Mouse (Mus musculus) heart, postnatal 36 days (tissue): Measurements from ENCODE around the gene Dzip1l. TPM values are rescaled to one million over a fixed set of nuclear protein-coding genes. Genes with fewer than 3 reads are reported as not detected.
"Not testable (repeated sequence)": the region's sequence is repeated elsewhere in the genome, so short reads cannot be mapped to it uniquely, and the experiment has no call there.

Experiments used
- DNase-seq, 2 experiments: peaks; one replicate each; pipeline ENCODE4 v3.0.0; 2021 to 2022
- intact Hi-C: fragments of 180-260 bp; cut with DNase I; formaldehyde crosslinking; loops from one replicate; pipeline ENCODE4 v1.15.1; 2025
- total RNA-seq, 2 experiments: library from RNA; stranded (reverse); gene quantifications; 2 replicates each; pipeline ENCODE4 v1.2.3; 2021

Dzip1l gene
- 1 to 10 TPM; 3.6 to 5.8 TPM for total RNA-seq

DNA sequence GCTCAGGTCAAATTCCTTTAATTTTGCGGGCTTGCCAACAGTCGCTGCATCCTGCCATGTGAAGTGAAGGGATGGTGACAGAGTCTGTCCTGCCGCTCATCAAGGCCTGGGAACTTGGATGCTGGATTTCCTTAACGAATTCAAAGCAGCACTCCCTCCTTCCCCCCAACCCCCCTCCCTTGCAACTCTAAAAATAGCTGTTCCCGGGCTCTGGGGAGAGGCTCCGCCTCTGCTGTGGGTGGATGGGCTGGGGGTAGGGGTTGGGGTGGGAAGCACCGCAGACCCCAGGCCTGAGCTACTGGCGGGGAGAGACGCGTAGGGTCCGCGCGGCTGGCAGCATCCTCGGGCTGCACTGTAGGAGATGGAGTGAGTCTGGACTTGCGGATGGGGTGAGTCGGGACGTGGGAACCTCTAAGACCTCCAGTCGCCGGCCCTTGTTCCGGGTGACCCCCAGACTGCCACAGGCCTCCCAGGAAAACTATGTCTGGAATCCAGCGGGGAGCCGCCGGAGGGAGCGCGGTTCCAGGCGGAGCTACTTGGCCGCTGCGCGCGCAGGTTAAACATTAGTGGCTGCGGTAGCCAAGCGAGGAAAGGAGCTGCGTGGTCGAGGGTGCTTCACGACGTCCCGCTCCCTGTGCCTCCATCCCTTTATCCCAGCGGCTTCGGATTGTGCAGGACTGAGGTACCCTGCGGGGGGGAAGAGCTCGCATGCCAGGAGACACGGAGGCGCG lies at the start of gene Dzip1l:
Gene Dzip1l, plus strand, starts transcription at position 216 of the 731 bp plus-strand sequence.
- intact Hi-C loops = no loop called here

DNA sequence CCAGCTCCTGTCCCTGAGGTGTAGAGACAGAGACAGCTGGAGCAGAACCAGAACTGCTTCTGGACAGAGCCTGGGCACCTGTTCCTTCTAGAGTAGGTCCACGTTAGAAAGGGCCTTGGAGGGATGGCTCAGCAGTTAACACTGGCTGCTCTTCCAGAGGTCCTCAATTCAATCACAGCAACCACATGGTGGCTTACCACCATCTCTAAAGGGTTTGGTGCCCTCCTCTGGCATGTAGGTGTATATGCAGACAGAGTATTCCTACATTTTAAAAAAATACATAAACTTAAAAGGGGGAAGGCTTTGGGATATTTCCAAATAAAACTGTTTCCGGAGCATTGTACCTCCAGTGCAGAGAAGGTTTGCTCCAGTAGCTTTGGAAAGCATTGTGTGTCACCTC lies 48.6 kb upstream of the Dzip1l start:
- DNase-seq = peak in 1 of 2 experiments; percentile 16
- intact Hi-C loops = loop anchor here (2.0 kb wide), 1 partner anchor 110 kb away; no protein-coding TSS in a partner anchor

More for the DNA sequence above, at the start of gene Dzip1l:
- peak; percentile 58 to 70 for DNase-seq

DNA sequence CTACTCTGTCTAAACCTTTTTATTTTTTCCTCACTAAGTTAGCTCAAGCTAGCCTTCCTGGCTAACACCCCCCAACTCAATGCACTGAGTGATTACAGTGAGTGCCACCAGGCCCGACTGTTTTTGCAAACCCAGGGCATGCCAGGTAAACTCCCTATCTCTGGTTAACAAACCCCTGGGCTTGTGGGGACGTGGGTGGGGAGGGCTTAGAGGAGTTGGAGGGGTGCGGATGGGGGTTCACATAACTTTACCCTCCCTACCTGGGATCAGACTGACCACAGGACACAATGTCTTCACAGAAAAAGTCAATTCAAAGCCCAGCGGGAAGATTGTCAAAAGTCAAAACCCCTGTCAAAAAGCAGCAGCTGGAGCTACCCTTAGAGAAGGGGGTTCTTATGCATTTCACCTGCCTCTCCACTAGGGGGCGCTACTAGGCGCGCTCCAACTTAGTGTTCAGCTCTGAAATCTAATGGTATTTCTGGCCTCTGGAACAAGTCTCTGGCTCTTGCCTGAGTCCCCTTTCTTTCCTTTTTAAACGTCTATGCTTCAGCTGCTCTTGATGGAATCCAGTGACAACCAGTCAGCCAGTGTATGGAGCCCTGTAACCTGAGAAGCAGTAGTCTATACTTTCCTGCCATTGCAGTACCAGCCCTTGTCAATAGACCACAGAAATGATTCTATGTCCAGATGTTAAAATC lies 41.6 kb upstream of the Dzip1l start:
- DNase-seq = peak; percentile 48 to 60
- intact Hi-C loops = loop anchor here (1.0 kb wide), 1 partner anchor 75 kb away; no protein-coding TSS in a partner anchor

DNA sequence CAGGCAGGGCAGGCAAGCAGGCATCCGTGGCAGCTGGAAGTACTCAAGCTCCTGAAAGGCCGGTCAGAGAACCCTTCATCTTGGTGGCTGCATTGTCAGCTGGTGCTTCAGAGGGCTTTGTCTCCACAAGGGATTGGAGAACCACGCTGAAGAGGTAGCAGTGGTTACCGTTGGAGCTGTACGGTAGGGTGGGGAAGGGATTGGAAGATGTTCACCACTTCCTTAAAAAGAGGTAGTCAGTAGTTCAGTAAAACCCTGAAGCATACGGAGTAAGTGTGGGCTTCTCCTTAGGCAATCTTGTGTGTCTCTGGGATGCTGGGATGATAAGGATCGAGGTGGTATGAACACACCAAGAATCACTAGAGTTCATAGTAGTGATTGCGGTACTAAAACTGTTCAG lies 38.2 kb upstream of the Dzip1l start:
- no peak for DNase-seq
- intact Hi-C loops = no loop called here

DNA sequence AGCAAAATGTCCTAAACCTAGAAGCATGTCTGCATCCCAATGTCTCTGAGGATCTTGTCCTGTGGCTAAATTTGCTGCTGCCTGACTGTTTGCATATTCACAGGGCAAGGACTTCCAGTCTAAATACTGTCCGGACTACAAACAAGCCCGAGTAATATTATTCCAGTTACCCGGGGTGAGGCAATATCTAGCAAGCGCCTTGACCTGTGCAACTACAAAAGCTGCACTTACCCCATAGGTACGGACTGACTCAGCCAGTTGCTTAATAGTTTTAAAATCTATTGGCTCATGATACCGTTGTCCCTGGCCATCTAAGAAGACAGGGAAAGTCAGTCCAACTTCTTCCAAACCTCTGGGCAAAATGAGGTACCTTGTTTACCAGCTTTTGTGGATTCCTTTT lies 30.2 kb upstream of the Dzip1l start:
- intact Hi-C loops, DNase-seq: not testable (repeated sequence)

DNA sequence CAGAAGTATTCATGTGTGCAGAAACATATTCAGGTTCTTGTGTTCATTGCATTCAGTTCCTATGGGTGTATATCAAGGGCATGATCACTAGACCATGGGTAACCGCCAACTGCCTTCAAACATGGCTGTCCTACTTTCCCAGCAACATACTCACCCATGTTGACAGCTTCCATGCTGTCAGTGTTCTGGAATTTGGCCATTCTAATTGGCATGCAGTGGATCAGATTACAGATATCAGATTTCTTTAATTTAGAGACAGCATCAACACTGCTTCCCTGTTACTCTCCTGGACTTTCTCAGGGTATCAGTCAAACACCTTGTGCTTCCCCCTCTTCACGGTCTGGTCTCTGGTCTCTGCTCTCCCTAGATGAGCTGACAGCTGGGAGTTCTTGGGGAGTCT lies 25.7 kb upstream of the Dzip1l start:
- intact Hi-C loops = no loop called here
- DNase-seq = no peak

DNA sequence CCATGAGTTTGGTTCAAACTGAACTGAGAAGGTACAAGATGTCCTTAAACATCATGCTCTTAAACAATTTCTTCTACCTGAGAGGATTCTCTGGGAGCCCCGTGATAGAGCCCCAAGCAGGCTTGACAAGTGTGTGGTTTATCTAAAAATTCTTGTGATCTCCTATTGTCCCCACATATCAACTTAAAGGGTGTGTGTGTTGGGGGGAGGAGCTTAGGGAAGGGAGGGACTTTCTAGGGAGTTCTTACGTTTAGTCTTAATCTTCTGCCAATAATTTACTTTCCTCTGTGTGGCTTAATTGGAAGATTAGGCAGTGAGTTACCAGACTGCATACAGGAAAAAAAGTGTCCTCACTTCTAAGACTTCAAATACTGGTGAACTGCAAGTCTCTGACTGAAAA lies 17.1 kb upstream of the Dzip1l start, which contains the start of gene A4gnt:
Gene A4gnt, plus strand, starts transcription at position 301 of the 400 bp plus-strand sequence.
- intact Hi-C loops = no loop called here
- no peak for DNase-seq

DNA sequence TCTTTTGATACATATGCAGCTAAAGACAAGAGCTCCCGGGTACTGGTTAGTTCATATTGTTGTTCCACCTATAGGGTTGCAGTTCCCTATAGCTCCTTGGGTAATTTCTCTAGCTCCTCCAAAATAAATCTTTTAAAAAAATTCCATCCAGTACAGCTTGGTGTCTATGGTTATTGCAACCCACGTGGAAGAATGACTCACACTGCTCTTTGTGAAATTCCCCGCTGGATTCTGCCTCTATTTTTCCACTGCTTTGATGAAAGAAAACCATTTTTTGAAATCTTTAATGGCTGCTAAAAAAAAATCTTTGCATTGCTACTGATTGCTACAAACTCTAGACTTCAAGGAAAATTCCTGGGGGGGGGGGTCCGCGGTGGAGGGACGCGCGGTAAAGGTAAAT lies 9.6 kb upstream of the Dzip1l start:
- no peak for DNase-seq
- intact Hi-C loops = no loop called here

DNA sequence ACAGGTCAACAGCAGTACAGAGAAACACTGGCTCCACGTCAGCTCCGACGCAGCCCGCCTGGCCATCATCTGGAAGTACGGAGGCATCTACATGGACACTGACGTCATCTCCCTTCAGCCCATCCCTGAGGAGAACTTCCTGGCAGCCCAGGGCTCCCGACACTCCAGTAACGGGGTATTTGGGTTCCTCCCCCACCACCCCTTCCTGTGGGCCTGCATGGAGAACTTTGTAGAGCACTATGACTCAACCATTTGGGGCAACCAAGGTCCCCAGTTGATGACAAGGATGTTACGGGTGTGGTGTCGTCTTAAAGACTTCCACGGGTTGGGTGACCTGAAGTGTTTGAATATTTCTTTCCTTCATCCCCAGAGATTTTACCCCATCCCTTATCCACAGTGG lies 9.1 kb upstream of the Dzip1l start:
- no peak for DNase-seq
- intact Hi-C loops = no loop called here

DNA sequence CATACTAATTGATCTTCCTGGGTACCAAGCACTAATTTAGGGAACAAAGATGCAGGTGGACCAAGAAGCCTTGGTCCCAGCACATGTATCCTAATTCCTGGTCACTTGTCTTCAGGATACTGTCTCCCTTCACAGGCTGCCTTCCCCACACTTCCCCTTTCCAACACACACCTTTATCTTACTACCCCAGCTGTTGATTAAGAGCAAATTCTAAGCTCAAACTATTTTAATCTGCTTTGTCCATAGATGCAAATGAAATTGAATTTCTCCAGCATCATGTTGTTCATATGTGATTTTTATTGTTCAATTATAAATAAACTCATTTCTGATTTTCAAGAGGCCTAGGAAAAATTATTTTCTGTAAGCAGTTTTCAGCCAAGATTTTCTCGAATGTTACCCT lies 7.3 kb upstream of the Dzip1l start:
- DNase-seq = no peak
- intact Hi-C loops = no loop called here

DNA sequence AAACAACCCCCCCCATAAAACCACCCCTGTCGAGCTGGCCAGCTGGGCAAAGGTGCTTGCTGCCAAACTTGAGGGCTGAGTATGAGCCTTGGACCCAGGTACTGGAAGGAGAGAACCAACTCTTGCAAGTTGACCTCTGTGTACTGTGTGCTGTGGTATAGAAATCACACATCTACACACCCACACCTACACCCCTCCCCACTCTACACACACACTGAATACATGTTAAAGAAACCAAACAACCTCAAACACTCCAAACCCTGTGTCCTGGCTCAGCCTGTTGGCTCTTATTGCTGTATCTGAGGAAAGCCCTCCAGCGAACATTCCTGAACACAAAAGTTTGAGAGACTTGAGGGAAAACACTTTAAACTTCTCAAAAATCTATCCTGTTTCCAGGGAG lies 6.3 kb upstream of the Dzip1l start:
- intact Hi-C loops = no loop called here
- no peak for DNase-seq

DNA sequence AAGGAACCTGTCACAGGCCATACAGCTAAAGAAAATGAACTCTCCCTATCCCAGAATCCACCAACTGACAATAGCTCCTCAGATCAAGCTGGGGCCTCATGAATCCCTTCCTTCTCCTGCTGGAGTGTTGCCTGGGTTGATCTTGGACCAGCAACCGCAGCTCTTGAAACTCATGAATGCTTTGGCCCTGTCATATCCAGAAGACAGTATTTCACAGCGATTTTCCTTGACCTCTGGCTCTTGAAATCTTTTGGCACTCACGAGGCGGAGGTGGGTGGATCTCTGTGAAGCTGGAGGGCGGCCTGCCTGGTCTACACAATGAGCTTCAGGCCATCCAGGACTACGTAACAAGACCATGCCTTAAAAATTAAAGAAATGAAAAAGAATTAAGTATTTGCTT lies 5.2 kb upstream of the Dzip1l start:
- intact Hi-C loops = no loop called here
- peak in 1 of 2 experiments; percentile 2 for DNase-seq

DNA sequence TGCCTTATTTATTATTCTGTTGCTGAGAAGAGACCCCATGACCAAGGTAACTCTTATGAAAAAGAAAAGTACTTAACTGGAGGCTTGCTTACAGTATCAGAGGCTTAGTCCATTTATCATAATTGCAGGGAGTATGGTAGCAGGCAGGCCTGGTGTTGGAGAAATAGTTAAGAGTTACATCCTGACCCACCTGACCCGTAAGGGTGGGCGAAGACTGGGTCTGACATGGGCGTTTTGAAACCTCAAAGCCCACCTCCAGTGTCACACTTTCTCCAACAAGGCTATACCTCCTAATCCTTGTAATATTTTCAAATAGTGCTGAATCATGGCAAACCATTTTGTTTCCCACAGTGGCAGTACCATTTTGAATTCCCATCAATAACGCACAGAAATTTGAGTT lies 715 bp upstream of the Dzip1l start:
- intact Hi-C loops = no loop called here
- DNase-seq = no peak

DNA sequence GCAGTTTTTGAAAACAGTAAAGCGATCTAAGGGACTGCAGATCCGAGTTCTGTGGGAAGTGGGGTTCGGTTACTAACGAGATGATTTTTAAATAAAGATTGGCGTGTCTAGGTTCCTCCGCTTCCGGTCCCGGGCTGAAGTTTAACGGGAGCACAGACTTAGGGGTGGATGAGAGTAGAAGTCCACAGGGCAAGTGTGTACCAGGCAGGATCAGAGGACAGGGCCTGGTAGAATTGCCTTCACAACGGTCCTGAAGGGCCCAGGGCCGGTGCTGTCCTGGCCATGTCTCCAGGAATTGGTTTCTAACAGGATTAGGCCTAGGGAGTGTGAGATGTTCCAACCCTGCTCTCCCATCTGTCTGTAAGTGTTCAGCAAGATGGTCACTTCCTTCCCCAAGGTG lies 775 bp downstream of the Dzip1l start:
- peak in 1 of 2 experiments; percentile 8 for DNase-seq
- intact Hi-C loops = no loop called here

DNA sequence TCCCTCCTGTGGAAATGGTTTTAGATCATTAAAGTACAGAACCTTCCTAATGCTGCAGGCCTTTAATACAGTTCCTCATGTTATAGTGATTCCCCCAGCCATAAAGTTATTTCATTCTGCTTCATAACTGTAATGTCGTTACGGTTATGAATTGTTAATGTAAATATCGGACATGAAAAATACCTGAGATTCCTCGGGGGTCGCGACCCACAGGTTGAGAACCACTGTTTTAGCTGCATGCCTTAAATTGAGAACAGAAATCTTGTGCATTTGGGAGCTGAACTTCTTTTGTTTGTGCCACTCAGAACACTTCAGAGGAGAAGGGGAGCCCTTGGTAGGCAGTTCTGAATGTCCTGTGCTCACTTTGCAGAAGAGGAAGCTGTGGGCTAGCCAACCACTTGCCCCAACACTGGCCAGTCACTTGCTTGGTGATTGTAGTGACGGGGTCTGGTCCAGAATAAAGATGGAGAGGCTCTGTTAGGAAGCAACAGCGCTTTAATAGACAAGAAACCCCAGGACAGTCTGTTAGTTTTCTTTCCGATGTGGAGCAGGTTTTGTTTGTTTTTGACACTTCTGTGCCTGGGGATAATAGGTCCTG lies 1.3 kb downstream of the Dzip1l start:
- intact Hi-C loops = no loop called here
- no peak for DNase-seq

DNA sequence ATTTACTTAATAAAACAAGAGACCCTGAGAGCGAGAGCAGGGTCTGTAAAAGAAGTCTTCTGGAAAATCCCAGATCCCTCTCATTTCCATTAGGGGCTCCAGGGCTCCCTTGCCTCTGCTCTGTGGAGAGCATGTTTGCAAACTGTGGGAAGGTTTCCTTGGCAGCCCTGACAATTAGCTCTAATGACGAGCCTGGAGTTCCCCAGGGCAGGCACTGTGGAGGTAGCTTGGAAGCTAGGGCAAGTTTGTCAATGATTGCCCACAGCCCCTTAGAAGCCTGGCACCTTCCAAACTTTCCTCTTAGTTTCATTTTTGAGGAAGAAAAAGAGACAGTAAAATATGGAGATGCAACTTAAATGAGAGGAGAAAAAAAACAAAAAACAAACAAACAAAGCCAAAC lies 2.5 kb downstream of the Dzip1l start:
- intact Hi-C loops = no loop called here
- DNase-seq = no peak

DNA sequence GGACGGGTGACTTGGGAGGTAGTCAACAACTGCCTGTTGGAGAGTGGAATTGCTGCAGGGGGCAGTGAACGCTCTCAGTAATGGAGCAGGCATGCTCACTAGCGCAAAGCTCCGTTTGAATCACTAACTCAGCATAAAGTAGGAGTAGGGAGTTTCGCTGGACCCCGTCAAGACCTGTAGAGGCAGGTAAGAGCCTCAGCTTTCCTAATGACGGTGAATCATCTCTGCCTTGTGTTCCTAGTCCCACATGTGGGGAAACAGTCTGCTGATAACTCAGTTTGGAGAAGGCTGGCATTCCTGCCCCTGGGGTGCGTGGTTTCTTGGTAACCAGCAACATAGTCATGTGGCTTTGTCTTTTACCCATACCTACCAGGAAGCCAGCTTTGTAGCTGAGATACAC lies 3.0 kb downstream of the Dzip1l start:
- intact Hi-C loops = no loop called here
- no peak for DNase-seq

DNA sequence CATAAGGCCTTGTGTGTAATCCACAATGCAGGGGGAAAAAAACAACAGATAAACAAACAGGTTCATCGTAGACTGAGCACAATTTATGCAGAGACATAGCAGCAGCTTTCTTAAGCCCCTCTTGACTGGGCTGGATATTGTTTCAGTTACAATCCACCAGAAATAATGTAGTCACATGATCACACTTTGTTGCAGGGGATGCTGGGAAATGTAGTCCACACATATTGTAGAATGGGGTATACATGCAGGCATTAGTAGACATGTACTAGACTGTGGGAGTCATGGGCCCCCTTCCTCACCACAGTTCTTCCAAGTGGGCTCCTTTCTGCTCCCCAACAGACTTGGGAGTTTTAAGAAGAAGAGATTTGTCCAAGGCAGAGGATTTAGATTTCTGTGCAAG lies 7.5 kb downstream of the Dzip1l start:
- no peak for DNase-seq
- intact Hi-C loops = no loop called here

DNA sequence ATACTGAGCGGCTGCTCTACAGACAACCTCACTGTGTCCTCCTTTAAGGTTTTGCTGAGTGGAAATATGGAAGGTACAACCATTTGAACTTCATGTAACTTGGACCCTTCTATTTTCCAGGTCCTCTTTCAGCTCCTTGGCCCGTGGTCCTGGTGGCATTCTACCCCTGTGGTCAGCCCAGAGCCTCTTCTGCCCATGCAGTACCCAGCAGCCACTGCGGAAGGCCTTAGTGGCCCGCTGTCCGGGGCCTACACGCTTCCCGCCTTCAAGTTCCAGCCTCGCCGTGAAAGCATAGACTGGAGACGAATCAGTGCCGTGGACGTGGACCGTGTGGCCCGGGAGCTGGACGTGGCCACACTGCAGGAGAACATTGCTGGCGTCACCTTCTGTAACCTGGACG lies 7.9 kb downstream of the Dzip1l start:
- DNase-seq = no peak
- intact Hi-C loops = no loop called here

DNA sequence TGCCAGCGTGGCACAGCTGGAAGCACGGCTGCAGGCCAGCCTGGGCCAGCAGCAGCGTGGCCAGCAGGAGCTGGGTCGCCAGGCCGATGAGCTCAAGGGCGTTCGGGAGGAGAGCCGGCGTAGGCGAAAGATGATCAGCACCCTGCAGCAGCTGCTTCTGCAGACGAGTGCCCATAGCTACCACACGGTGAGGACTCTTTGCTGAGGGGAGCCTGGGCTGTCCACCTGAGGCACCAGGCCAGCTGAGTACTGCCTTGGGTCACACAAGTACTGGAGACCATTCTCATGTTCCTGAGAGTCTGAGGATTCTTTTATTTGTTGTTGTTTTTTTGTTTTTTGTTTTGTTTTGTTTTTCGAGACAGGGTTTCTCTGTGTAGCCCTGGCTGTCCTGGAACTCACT lies 8.4 kb downstream of the Dzip1l start:
- DNase-seq = no peak
- intact Hi-C loops = no loop called here

DNA sequence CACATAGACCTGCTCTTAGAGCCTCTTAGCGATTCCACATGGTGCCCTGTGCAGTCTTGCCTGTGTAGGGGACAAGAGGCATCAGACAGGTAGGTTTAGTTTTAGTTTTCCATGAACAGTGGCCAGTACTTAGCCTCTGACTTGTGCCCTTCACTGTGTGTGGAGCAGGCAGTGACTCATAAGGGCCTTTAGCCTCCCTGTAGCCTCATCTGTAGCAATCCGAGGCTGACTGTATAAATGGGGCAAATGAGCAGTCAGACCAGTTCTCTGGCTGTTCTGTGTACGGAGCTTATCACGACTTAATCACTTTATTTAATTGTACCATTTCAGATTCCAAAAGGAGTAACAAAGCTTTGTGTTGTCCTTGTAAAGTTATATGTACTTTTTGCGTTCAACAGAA lies 10.7 kb downstream of the Dzip1l start:
- DNase-seq = no peak
- intact Hi-C loops = no loop called here

DNA sequence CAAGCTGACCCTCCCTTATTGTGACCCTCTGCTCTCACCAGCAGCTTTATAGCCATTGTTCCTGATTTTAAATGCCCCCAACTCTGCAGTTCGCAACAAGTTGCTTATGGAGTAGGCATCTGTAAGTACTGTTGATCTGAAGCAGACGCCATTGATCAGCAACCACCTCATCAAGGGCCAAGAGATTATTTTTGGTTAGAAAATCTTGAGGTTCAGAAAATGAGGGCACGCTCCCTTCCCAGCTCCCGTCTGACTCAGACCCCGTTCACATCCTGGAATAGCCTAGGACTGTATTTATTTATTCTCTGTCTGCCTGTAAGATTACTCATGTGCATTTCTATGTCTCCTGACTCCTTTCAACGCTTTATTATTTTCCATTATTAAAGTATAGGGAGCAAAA lies 16.1 kb downstream of the Dzip1l start:
- no peak for DNase-seq
- intact Hi-C loops = no loop called here
